Comparison of ENCODE assay signal across 26 mouse cellular contexts in the genomic region with DNA sequence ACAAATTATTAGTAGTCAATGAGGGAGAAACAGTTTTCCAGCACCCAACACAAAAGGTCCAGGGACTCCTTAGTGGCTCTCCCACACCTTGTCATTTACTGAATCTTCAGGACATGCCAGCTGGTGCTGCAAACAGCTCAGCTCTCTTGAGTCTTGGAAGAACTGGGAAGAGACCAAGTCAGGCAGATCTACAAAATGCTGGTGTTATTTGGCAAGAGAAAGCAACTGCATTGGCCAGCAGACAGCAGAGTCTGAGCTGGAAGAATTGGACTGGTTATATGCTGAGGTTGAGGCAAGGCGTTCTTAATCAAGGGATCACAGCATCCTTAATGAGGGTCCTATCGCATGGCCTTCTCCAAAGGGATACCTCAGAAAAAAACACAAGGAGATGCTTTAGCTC.
A peak's percentile ranks its signal among the peaks of the same experiment; 100 is the strongest.
DNase-seq lines count a peak whose midpoint lies in the region; ATAC-seq lines count a peak whose summit lies in the region.
"Had no signal": no experiment of that assay in that cellular context is flagged by ENCODE, and none has a peak within 500 bp of the region (broad histone marks: within the 10 kb centered on the region; RNA-seq: fewer than 3 reads in every experiment).

No protein-coding gene starts in this region.

- no peak overlapping the region for H3K4me3 ChIP-seq in heart, embryonic 11.5 days (ENCODE audit: low read depth, low read length)
- H3K4me3 ChIP-seq: embryonic facial prominence, embryonic 12.5 days; embryonic facial prominence, embryonic 15.5 days; gastrocnemius, adult 2 months; heart, adult 2 months; heart, embryonic 15.5 days had no signal

- no peaks in the 10 kb centered on the region for H3K27me3 ChIP-seq in heart, embryonic 11.5 days (ENCODE audit: control insufficient read depth, insufficient read depth, low read length)
- H3K27me3 ChIP-seq: embryonic facial prominence, embryonic 15.5 days; heart, embryonic 15.5 days had no signal

- intact Hi-C loops in heart, postnatal 25 days (cut with DNase I) = no loop called here

- no peak overlapping the region for H3K4me2 ChIP-seq in heart, embryonic 11.5 days
- H3K4me2 ChIP-seq: embryonic facial prominence, embryonic 12.5 days; embryonic facial prominence, embryonic 15.5 days; heart, embryonic 15.5 days; hindbrain, embryonic 14.5 days had no signal

- DNase-seq in heart, adult 11 months = peak; percentile 89
- DNase-seq in heart, postnatal 25 days (ENCODE audit: low spot score) = no peak
- peak; percentile 36 to 46 for DNase-seq in heart, adult 9 months (ENCODE audit: low spot score in 2 of 2)
- DNase-seq in lung, postnatal 14 days = peak; percentile 3
- no peak for DNase-seq in lung, postnatal 4 days
- DNase-seq: adrenal gland, postnatal 10 days; adrenal gland, postnatal 36 days; cerebellum, adult 11 months; cerebellum, adult 2 months; cerebellum, adult 9-11 months; cerebellum, postnatal 25 days; forebrain, postnatal 0 days; gastrocnemius, adult 2 months; gastrocnemius, postnatal 14 days had no signal

- H3K9ac ChIP-seq in heart, embryonic 11.5 days (ENCODE audit: low read depth, low read length) = no peak overlapping the region
- H3K9ac ChIP-seq: embryonic facial prominence, embryonic 12.5 days; embryonic facial prominence, embryonic 15.5 days; forebrain, postnatal 0 days; heart, embryonic 15.5 days; hindbrain, embryonic 14.5 days had no signal

- H3K4me1 ChIP-seq in heart, embryonic 11.5 days (ENCODE audit: control insufficient read depth, insufficient read depth, low read length) = no peaks in the 10 kb centered on the region
- H3K4me1 ChIP-seq: embryonic facial prominence, embryonic 12.5 days; embryonic facial prominence, embryonic 15.5 days; heart, embryonic 15.5 days had no signal

- no peaks in the 10 kb centered on the region for H3K36me3 ChIP-seq in heart, embryonic 11.5 days (ENCODE audit: control insufficient read depth, insufficient read depth, low read length)
- H3K36me3 ChIP-seq: embryonic facial prominence, embryonic 12.5 days; embryonic facial prominence, embryonic 15.5 days; heart, embryonic 15.5 days had no signal

- WGBS in heart, embryonic 11.5 days (ENCODE audit: insufficient replicate concordance) = 95% methylated on average over 2 of the region's 2 CpGs

- H3K27ac ChIP-seq in heart, embryonic 11.5 days (ENCODE audit: low read depth, low read length) = no peak overlapping the region
- H3K27ac ChIP-seq: embryonic facial prominence, embryonic 12.5 days; embryonic facial prominence, embryonic 15.5 days; gastrocnemius, adult 2 months; heart, adult 2 months; heart, embryonic 15.5 days; hindbrain, embryonic 14.5 days; hindbrain, postnatal 0 days had no signal

- no peak for ATAC-seq in heart, embryonic 11.5 days (replicated peaks; ENCODE audit: insufficient number of reproducible peaks, low FRiP score, low TSS enrichment)
- ATAC-seq in megakaryocyte-erythroid progenitor cell, adult 5-6 weeks (replicated peaks; ENCODE audit: low FRiP score, low TSS enrichment, poor library complexity, severe bottlenecking) = no peak
- ATAC-seq: activated CD4-positive, CD25-positive, alpha-beta regulatory T cell, adult 4 months; forebrain, embryonic 14.5 days; forebrain, postnatal 0 days; hindbrain, postnatal 0 days; inflammation-experienced regulatory T-cells, adult 6 months; intestine, embryonic 16.5 days had no signal

- H3K9me3 ChIP-seq in heart, embryonic 11.5 days (replicated peaks; ENCODE audit: control insufficient read depth, low read length) = no peaks in the 10 kb centered on the region
- H3K9me3 ChIP-seq: embryonic facial prominence, embryonic 12.5 days; embryonic facial prominence, embryonic 15.5 days; heart, embryonic 15.5 days had no signal

Comparison
In these comparisons a context has a peak if more than half of its experiments do, and no peak if none do; other contexts are left out.
1. DNase-seq: peak in heart, adult 11 months (single experiment), heart, adult 9 months (2 of 2) and lung, postnatal 14 days (single experiment); none in heart, postnatal 25 days (single experiment) and lung, postnatal 4 days (0 of 2).